Mouse (Mus musculus) liver, embryonic 12.5 days (tissue): ENCODE results near the gene Hagh. TPM values are rescaled to one million over a fixed set of nuclear protein-coding genes. Genes with fewer than 3 reads are reported as not detected.
A peak's percentile ranks its signal among the peaks of the same experiment; 100 is the strongest.

Source experiments
- ATAC-seq: fragments of 200-750 bp; cut with Nextera tagmentation; 2 replicates; pipeline ENCODE4 v1.8.0; 2017; ENCODE audit warnings: moderate number of reproducible peaks, mild to moderate bottlenecking, moderate library complexity
- H3K27ac ChIP-seq: fragments of 300-500 bp; sonication (generic); 2 replicates; pipeline ENCODE4 v1.5.1; 2016; ENCODE audit warnings: mild to moderate bottlenecking
- H3K27me3 ChIP-seq: fragments of 300-500 bp; sonication (generic); replicated peaks from 2 replicates; pipeline ENCODE4 v1.6.1; 2016; ENCODE audit warnings: mild to moderate bottlenecking, moderate library complexity
- H3K36me3 ChIP-seq: fragments of 300-500 bp; sonication (generic); 2 replicates; pipeline ENCODE4 v1.6.1; 2016; ENCODE audit warnings: mild to moderate bottlenecking, moderate library complexity
- H3K4me1 ChIP-seq: fragments of 300-500 bp; sonication (generic); 2 replicates; pipeline ENCODE4 v1.6.1; 2016
- H3K4me2 ChIP-seq: fragments of 300-500 bp; sonication (generic); 2 replicates; pipeline ENCODE4 v1.6.1; 2016; ENCODE audit warnings: mild to moderate bottlenecking, moderate library complexity
- H3K4me3 ChIP-seq: fragments of 300-500 bp; sonication (generic); 2 replicates; pipeline ENCODE4 v1.5.1; 2016; ENCODE audit warnings: mild to moderate bottlenecking, moderate library complexity
- H3K9ac ChIP-seq: fragments of 300-500 bp; sonication (generic); 2 replicates; pipeline ENCODE4 v1.6.1; 2016; ENCODE audit warnings: mild to moderate bottlenecking, moderate library complexity
- H3K9me3 ChIP-seq: fragments of 300-500 bp; sonication (generic); replicated peaks from 2 replicates; pipeline ENCODE4 v1.6.1; 2016; ENCODE audit warnings: mild to moderate bottlenecking, moderate library complexity
- WGBS: fragments of 180-500 bp; shearing (Covaris S2); methylation state at CpG from one replicate; pipeline ENCODE4 v1.1.7; 2016; ENCODE audit not compliant: insufficient replicate concordance; 5-methylcytosine and 5-hydroxymethylcytosine counted together
- polyA plus RNA-seq: library from polyadenylated mRNA; unstranded; fragments of >200 nt; fragmentation: Nextera tagmentation; extraction: Ambion mirVana; gene quantifications from 2 replicates; pipeline ENCODE4 v1.2.1, GENCODE M21; 2016

Hagh gene
- polyA plus RNA-seq, 1 experiment from 2014 or later = 61.1 TPM

- Histone ChIP-seq H3K9me3 (no peaks in the 10 kb centered on the region), H3K4me2 (peak overlapping the region; percentile 97), H3K27ac (peak overlapping the region; percentile 89), H3K4me1 (peaks cover 62% of the 10 kb centered on the region), H3K4me3 (peak overlapping the region; percentile 92), H3K27me3 (no peaks in the 10 kb centered on the region), H3K9ac (peak overlapping the region; percentile 88), H3K36me3 (peaks cover 71% of the 10 kb centered on the region)
- no peak for ATAC-seq
- WGBS = 78% methylated on average over 4 of the region's 4 CpGs
These were observed 57.7 kb downstream of the Hagh start for GRCm38 (mm10) chr17:24897600-24897999.

GRCm38 (mm10) chr17:24898041-24898854 is 58.3 kb downstream of the Hagh start:
- H3K9ac ChIP-seq = peak overlapping the region; percentile 88
- peak overlapping the region; percentile 92; the same call in 1 of the 2 replicates for H3K4me3 ChIP-seq
- H3K4me2 ChIP-seq = peak overlapping the region; percentile 97
- H3K27me3 ChIP-seq = no peaks in the 10 kb centered on the region
- 73% methylated on average over 4 of the region's 4 CpGs for WGBS
- H3K27ac ChIP-seq = peak overlapping the region; percentile 89
- H3K4me1 ChIP-seq = peaks cover 65% of the 10 kb centered on the region
- H3K36me3 ChIP-seq = peaks cover 71% of the 10 kb centered on the region
- ATAC-seq = no peak
- H3K9me3 ChIP-seq = no peaks in the 10 kb centered on the region

DNA sequence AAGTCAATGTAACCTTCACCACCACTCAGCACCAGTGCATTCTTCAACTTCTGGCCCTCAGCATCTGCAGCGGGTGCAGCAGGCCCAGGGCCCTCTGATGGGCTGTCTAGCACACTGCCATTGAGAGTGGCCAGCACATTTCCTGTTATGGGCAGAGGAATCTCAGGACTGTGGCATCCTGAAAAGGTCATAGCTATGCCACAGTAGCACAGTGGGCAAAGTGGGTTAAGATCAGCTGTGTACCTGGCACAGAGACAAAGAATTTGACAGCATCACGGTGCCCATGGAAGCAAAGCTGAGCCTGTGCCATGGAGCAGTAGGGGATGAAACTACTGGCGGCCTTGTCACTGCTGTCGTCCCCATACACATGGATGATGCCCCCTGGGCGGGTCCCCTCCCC is 59.2 kb downstream of the Hagh start:
- Histone ChIP-seq H3K36me3 (peaks cover 73% of the 10 kb centered on the region), H3K4me2 (no peak overlapping the region), H3K4me1 (peaks cover 65% of the 10 kb centered on the region), H3K9ac (no peak overlapping the region), H3K27ac (peak overlapping the region; percentile 89), H3K4me3 (no peak overlapping the region), H3K27me3 (no peaks in the 10 kb centered on the region), H3K9me3 (no peaks in the 10 kb centered on the region)
- ATAC-seq = no peak
- WGBS = 85% methylated on average over 5 of the region's 5 CpGs

- H3K27me3 ChIP-seq = no peaks in the 10 kb centered on the region
- 89% methylated on average over 6 of the region's 6 CpGs for WGBS
- no peak overlapping the region for H3K4me3 ChIP-seq
- no peak overlapping the region for H3K9ac ChIP-seq
- H3K36me3 ChIP-seq = peaks cover 82% of the 10 kb centered on the region
- H3K27ac ChIP-seq = no peak overlapping the region
- H3K4me1 ChIP-seq = peaks cover 64% of the 10 kb centered on the region
- H3K9me3 ChIP-seq = no peaks in the 10 kb centered on the region
- ATAC-seq = no peak
- no peak overlapping the region for H3K4me2 ChIP-seq
These were observed 60.1 kb downstream of the Hagh start for GRCm38 (mm10) chr17:24900014-24900413.

GRCm38 (mm10) chr17:24902124-24902523 is 62.2 kb downstream of the Hagh start:
- no peak for ATAC-seq
- 75% methylated on average over 5 of the region's 5 CpGs for WGBS
- H3K4me2 ChIP-seq = peak overlapping the region; percentile 66
- no peaks in the 10 kb centered on the region for H3K27me3 ChIP-seq
- 0 out of 2 replicates have a peak overlapping the region, but pooled peaks have one; percentile 3 for H3K4me3 ChIP-seq
- H3K9me3 ChIP-seq = no peaks in the 10 kb centered on the region
- H3K36me3 ChIP-seq = peaks cover 100% of the 10 kb centered on the region
- peak overlapping the region; percentile 98 for H3K27ac ChIP-seq
- H3K4me1 ChIP-seq = peaks cover 50% of the 10 kb centered on the region
- peak overlapping the region; percentile 36; the same call in 1 of the 2 replicates for H3K9ac ChIP-seq

- ATAC-seq = peak; percentile 98
- peaks cover 43% of the 10 kb centered on the region for H3K4me1 ChIP-seq
These were observed 62.9 kb downstream of the Hagh start for GRCm38 (mm10) chr17:24902671-24903474.

GRCm38 (mm10) chr17:24903767-24904166 is 63.8 kb downstream of the Hagh start:
- peaks cover 39% of the 10 kb centered on the region for H3K4me1 ChIP-seq
- peak overlapping the region; percentile 98 for H3K27ac ChIP-seq

More at GRCm38 (mm10) chr17:24902671-24903474, 62.9 kb downstream of the Hagh start:
- Histone ChIP-seq H3K27ac (peak overlapping the region; percentile 98), H3K36me3 (peaks cover 100% of the 10 kb centered on the region), H3K4me2 (peak overlapping the region; percentile 66), H3K9ac (peak overlapping the region; percentile 64), H3K4me3 (peak overlapping the region; percentile 37), H3K9me3 (no peaks in the 10 kb centered on the region), H3K27me3 (no peaks in the 10 kb centered on the region)
- 36% methylated on average over 9 of the region's 9 CpGs for WGBS

GRCm38 (mm10) chr17:24907591-24907990 is 67.6 kb downstream of the Hagh start:
- H3K27me3 ChIP-seq = no peaks in the 10 kb centered on the region
- H3K36me3 ChIP-seq = peaks cover 100% of the 10 kb centered on the region
- no peak for ATAC-seq
- no peak overlapping the region for H3K4me3 ChIP-seq
- 91% methylated on average over 2 of the region's 2 CpGs for WGBS
- no peak overlapping the region for H3K27ac ChIP-seq
- H3K4me1 ChIP-seq = peaks cover 19% of the 10 kb centered on the region
- H3K9me3 ChIP-seq = no peaks in the 10 kb centered on the region
- H3K4me2 ChIP-seq = no peak overlapping the region
- no peak overlapping the region for H3K9ac ChIP-seq

More at GRCm38 (mm10) chr17:24903767-24904166, 63.8 kb downstream of the Hagh start:
- Histone ChIP-seq H3K4me3 (no peak overlapping the region), H3K9ac (peak overlapping the region; percentile 64), H3K9me3 (no peaks in the 10 kb centered on the region), H3K27me3 (no peaks in the 10 kb centered on the region), H3K4me2 (peak overlapping the region; percentile 66), H3K36me3 (peaks cover 100% of the 10 kb centered on the region)
- ATAC-seq = no peak
- 92% methylated on average over 9 of the region's 9 CpGs for WGBS

GRCm38 (mm10) chr17:24913984-24914383 is 74.0 kb downstream of the Hagh start:
- Histone ChIP-seq H3K4me1 (no peaks in the 10 kb centered on the region), H3K4me3 (no peak overlapping the region), H3K9me3 (no peaks in the 10 kb centered on the region), H3K9ac (no peak overlapping the region), H3K4me2 (no peak overlapping the region), H3K27me3 (no peaks in the 10 kb centered on the region), H3K36me3 (peaks cover 99% of the 10 kb centered on the region), H3K27ac (no peak overlapping the region)
- ATAC-seq = no peak

Other genes with a start within 250 kb of the Hagh start
- 30.8 and 35.0 TPM in 2 replicates for gene Tsc2, start 207.5 kb upstream of the Hagh start, polyA plus RNA-seq
- 11.3 and 12.4 TPM in 2 replicates for gene Nthl1, start 207.5 kb upstream of the Hagh start, polyA plus RNA-seq
- 14.6 and 15.2 TPM in 2 replicates for gene Slc9a3r2, start 189.8 kb upstream of the Hagh start, polyA plus RNA-seq
- gene Npw, start 181.7 kb upstream of the Hagh start, polyA plus RNA-seq = 0.33 TPM in 1 of 2 replicates, not detected in the other
- 19.7 and 20.4 TPM in 2 replicates for gene Zfp598, start 170.5 kb upstream of the Hagh start, polyA plus RNA-seq
- 0.06 and 0.27 TPM in 2 replicates for gene Syngr3, start 150.2 kb upstream of the Hagh start, polyA plus RNA-seq
- gene Gfer, start 144.0 kb upstream of the Hagh start, polyA plus RNA-seq = 51.4 and 52.5 TPM in 2 replicates
- gene Noxo1, start 143.9 kb upstream of the Hagh start, polyA plus RNA-seq = 0.51 and 0.58 TPM in 2 replicates
- gene Tbl3, start 132.5 kb upstream of the Hagh start, polyA plus RNA-seq = 65.4 and 71.8 TPM in 2 replicates
- gene Rnf151, start 122.1 kb upstream of the Hagh start, polyA plus RNA-seq = 0.19 and 0.46 TPM in 2 replicates
- 1,444 and 1,454 TPM in 2 replicates for gene Rps2, start 122.0 kb upstream of the Hagh start, polyA plus RNA-seq
- 233 and 239 TPM in 2 replicates for gene Ndufb10, start 115.7 kb upstream of the Hagh start, polyA plus RNA-seq
- not detected in 2 replicates for gene Rpl3l, start 112.3 kb upstream of the Hagh start, polyA plus RNA-seq
- 20.8 and 21.6 TPM in 2 replicates for gene Msrb1, start 103.5 kb upstream of the Hagh start, polyA plus RNA-seq
- gene Hs3st6, start 87.2 kb upstream of the Hagh start, polyA plus RNA-seq = not detected in 2 replicates
- 1.5 TPM in 2 replicates for gene Meiob, start 35.9 kb upstream of the Hagh start, polyA plus RNA-seq
- 34.2 and 34.6 TPM in 2 replicates for gene Fahd1, start 10.2 kb downstream of the Hagh start, polyA plus RNA-seq
- gene Igfals, start 25.9 kb downstream of the Hagh start, polyA plus RNA-seq = 5.3 and 5.4 TPM in 2 replicates
- 97.7 and 108 TPM in 2 replicates for gene Nubp2, start 46.2 kb downstream of the Hagh start, polyA plus RNA-seq
- 37.5 and 40.0 TPM in 2 replicates for gene Spsb3, start 46.5 kb downstream of the Hagh start, polyA plus RNA-seq
- gene Eme2, start 54.9 kb downstream of the Hagh start, polyA plus RNA-seq = 20.3 and 21.4 TPM in 2 replicates
- gene Mrps34, start 55.0 kb downstream of the Hagh start, polyA plus RNA-seq = 101 and 106 TPM in 2 replicates
- 67.9 and 68.8 TPM in 2 replicates for gene Nme3, start 56.4 kb downstream of the Hagh start, polyA plus RNA-seq
- 15.6 and 15.8 TPM in 2 replicates for gene Mapk8ip3, start 96.8 kb downstream of the Hagh start, polyA plus RNA-seq
- 112 and 114 TPM in 2 replicates for gene Jpt2, start 120.5 kb downstream of the Hagh start, polyA plus RNA-seq
- 8.1 and 8.2 TPM in 2 replicates for gene Cramp1l, start 175.6 kb downstream of the Hagh start, polyA plus RNA-seq
- gene Ift140, start 175.9 kb downstream of the Hagh start, polyA plus RNA-seq = 78.9 and 79.3 TPM in 2 replicates
- 6.1 and 7.2 TPM in 2 replicates for gene Tmem204, start 243.4 kb downstream of the Hagh start, polyA plus RNA-seq